Mouse (Mus musculus): ENCODE results near the gene Vmn1r19.
"Not testable (repeated sequence)": the region's sequence is repeated elsewhere in the genome, so short reads cannot be mapped to it uniquely, and the experiment has no call there.

DNA sequence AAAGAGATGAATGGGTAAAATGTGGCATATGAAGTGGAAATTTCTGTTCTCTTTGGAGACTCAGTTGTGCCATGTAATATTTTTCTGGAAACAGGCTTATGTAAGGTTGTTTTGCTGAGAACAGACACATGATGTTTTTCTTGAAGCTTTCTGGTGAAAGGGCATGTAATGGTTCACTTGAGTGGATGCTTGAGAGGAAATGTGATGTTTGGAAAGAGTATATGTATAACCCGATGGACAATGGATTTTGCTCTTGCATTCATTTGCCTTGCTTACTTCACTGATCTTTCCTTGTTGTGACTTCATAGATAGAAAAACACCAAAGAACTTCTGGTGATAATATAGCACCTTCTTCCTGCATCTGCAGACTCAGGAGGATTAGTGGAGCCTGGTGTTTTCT lies 37.7 kb upstream of the Vmn1r19 start:
- not testable (repeated sequence) for TF ChIP-seq POLR2A (IDR thresholded peaks at IDR 0.05; ENCODE audit: borderline replicate concordance, low read depth, low read length); CTCF (IDR thresholded peaks at IDR 0.05; ENCODE audit: low read depth, low read length)
